Mouse (Mus musculus) cerebellum, adult 2 months (tissue): ENCODE measurements around the gene Chrna9.

Source experiments
- CTCF ChIP-seq: fragments of 200-500 bp; IDR thresholded peaks from 2 replicates; pipeline ENCODE4 v1.5.1; 2011; ENCODE audit warnings: low read depth, mild to moderate bottlenecking, control low read depth, low read length, moderate library complexity, borderline replicate concordance; ENCODE audit not compliant: insufficient read depth
- POLR2A ChIP-seq: fragments of 200-500 bp; IDR thresholded peaks from 2 replicates; pipeline ENCODE4 v1.6.1; 2011; ENCODE audit warnings: low read length, control low read depth, borderline replicate concordance; ENCODE audit not compliant: insufficient read depth

DNA sequence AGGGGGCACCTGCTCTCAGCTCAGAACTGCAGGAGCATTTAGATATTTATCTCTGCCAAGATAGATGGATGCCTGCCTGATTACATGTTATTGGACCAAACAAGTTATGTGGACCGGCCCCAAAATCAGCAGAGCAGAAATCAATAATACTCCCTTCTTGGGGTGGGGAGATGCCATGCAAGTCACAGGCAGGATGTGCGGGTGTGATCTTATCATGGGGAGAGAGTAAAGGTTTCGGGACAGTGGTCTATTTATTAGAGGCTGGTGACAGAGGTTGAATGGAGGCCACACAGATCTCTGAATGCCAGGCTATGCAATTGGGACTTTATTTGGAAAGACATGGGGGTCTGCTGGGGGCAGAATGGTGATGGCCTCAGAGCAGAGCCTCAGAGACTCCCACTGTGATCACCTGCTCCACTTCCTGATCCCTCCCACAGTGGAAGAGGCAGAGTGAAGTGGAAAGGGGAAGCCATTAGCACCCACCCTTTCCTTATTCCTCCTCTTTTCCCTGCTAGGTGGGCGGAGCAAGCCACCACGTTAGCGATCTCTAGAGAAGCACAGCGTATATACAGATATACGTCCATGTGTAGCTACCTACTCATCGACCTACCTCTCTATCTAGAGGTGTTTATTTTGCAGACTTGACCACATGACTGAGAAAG is 13.1 kb upstream of the Chrna9 start:
- TF ChIP-seq POLR2A: no peak
- TF ChIP-seq CTCF: no peak
